Mouse (Mus musculus) spleen, adult 2 months (tissue): ENCODE measurements around the gene Adgrd1.

Experiments
- CTCF ChIP-seq: fragments of 200-500 bp; IDR thresholded peaks from 2 replicates; pipeline ENCODE4 v1.5.1; 2011; ENCODE audit warnings: mild to moderate bottlenecking, inconsistent platforms; ENCODE audit not compliant: insufficient read depth, insufficient read length, insufficient replicate concordance; ENCODE audit errors: extremely low read depth
- POLR2A ChIP-seq: fragments of 200-500 bp; IDR thresholded peaks from 2 replicates; pipeline ENCODE4 v1.6.1; 2011; ENCODE audit warnings: low read depth, low read length, inconsistent platforms

- no peak for TF ChIP-seq POLR2A
- TF ChIP-seq CTCF = no peak
Measured at GRCm38 (mm10) chr5:129169090-129169489, 72.5 kb downstream of the Adgrd1 start.
